Mouse (Mus musculus) lung, adult 2 months (tissue): ENCODE measurements around the gene Hpdl. TPM values are rescaled to one million over a fixed set of nuclear protein-coding genes. Genes with fewer than 3 reads are reported as not detected.
A peak's percentile ranks its signal among the peaks of the same experiment; 100 is the strongest.

Source experiments
- DNase-seq: peaks from one replicate; pipeline ENCODE4 v3.0.0; 2022
- H3K4me1 ChIP-seq: fragments of 200-500 bp; 2 replicates; pipeline ENCODE4 v1.6.1; 2011; ENCODE audit warnings: low read length; ENCODE audit not compliant: control insufficient read depth, insufficient read depth
- H3K4me3 ChIP-seq: fragments of 200-500 bp; replicated peaks from 2 replicates; pipeline ENCODE3; 2011; ENCODE audit warnings: low read depth, mild to moderate bottlenecking, control low read depth, low read length; ENCODE audit errors: extremely low read depth
- CTCF ChIP-seq: fragments of 200-500 bp; IDR thresholded peaks from 2 replicates; pipeline ENCODE4 v1.5.1; 2011; ENCODE audit warnings: mild to moderate bottlenecking, low read length, control low read depth; ENCODE audit not compliant: insufficient read depth
- POLR2A ChIP-seq: fragments of 200-500 bp; IDR thresholded peaks from 2 replicates; pipeline ENCODE4 v1.6.1; 2011; ENCODE audit warnings: low read depth, mild to moderate bottlenecking, control low read depth, low read length, borderline replicate concordance; ENCODE audit errors: extremely low read depth
- WGBS: fragments of 180-500 bp; shearing (Covaris S2); methylation state at CpG from one replicate; pipeline ENCODE4 v1.1.7; 2018; 5-methylcytosine and 5-hydroxymethylcytosine counted together
- polyA plus RNA-seq: library from polyadenylated mRNA; depleted of rRNA; stranded (reverse); fragments of >200 nt; gene quantifications from 2 replicates; pipeline ENCODE4 v1.2.3, GENCODE M21; 2012

The Hpdl gene
- polyA plus RNA-seq, 1 experiment, result 0.69 TPM

GRCm38 (mm10) chr4:116807197-116808129 is 14.0 kb downstream of the Hpdl start, which contains the start of the genes Toe1 and Mutyh:
Gene Toe1, minus strand, starts transcription at chr4:116807640.
Gene Mutyh, plus strand, starts transcription at chr4:116807723.
- under 1% methylated on average over 58 of the region's 58 CpGs for WGBS
- Histone ChIP-seq H3K4me1 (no peaks in the 10 kb centered on the region), H3K4me3 (peak within 1 kb of the TSS; percentile 98)
- TF ChIP-seq CTCF (no peak), POLR2A (peak; percentile 90)
- DNase-seq, result peak; percentile 87

- no peak for DNase-seq
- H3K4me3 ChIP-seq, result no peak overlapping the region
- peaks cover 3% of the 10 kb centered on the region for H3K4me1 ChIP-seq
- peak; percentile 17; the same call in 1 of the 2 replicates for TF ChIP-seq CTCF
- no peak for TF ChIP-seq POLR2A
- 36% methylated on average over 5 of the region's 5 CpGs for WGBS
Observed at GRCm38 (mm10) chr4:116799901-116800300, 21.6 kb downstream of the Hpdl start.

- WGBS, result 38% methylated on average over 1 of the region's 1 CpGs
- Histone ChIP-seq H3K4me3 (no peak overlapping the region), H3K4me1 (peaks cover 3% of the 10 kb centered on the region)
- no peak for DNase-seq
- TF ChIP-seq CTCF (no peak), POLR2A (no peak)
Observed at GRCm38 (mm10) chr4:116796442-116797110, 24.9 kb downstream of the Hpdl start.

GRCm38 (mm10) chr4:116794273-116794672 is 27.2 kb downstream of the Hpdl start:
- Histone ChIP-seq H3K4me3 (no peak overlapping the region), H3K4me1 (peaks cover 3% of the 10 kb centered on the region)
- WGBS, result 70% methylated on average over 2 of the region's 2 CpGs
- DNase-seq, result no peak
- TF ChIP-seq POLR2A (no peak), CTCF (no peak)

DNA sequence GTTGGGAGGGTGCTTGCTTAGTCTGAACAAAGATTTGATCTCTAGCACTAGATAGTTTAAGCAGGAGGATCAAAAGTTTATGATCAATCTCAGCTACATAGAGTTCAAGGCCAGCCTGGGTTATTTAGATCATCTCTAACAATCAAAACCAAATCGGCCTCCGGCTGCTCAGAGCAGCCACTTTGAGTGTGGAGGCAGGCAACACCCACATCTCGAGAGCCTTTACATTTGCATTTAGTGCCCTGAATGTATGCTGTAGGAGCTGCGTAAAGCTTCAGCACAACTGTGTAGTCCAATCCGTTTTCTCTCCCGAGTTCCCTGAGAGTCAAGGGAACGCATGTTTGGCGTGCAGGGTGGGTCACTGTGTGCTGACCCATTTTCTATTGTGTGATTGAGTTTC is 29.1 kb downstream of the Hpdl start:
- WGBS, result 84% methylated on average over 8 of the region's 8 CpGs

GRCm38 (mm10) chr4:116788956-116789355 is 32.6 kb downstream of the Hpdl start:
- TF ChIP-seq POLR2A (no peak), CTCF (peak; percentile 28; the same call in 1 of the 2 replicates)
- 9% methylated on average over 3 of the region's 3 CpGs for WGBS
- Histone ChIP-seq H3K4me1 (no peaks in the 10 kb centered on the region), H3K4me3 (no peak overlapping the region)
- DNase-seq, result peak; percentile 53

More for the DNA sequence above, 29.1 kb downstream of the Hpdl start:
- TF ChIP-seq POLR2A, result no peak
- no peak for TF ChIP-seq CTCF
- DNase-seq, result no peak
- H3K4me3 ChIP-seq, result no peak overlapping the region
- H3K4me1 ChIP-seq, result peaks cover 3% of the 10 kb centered on the region

DNA sequence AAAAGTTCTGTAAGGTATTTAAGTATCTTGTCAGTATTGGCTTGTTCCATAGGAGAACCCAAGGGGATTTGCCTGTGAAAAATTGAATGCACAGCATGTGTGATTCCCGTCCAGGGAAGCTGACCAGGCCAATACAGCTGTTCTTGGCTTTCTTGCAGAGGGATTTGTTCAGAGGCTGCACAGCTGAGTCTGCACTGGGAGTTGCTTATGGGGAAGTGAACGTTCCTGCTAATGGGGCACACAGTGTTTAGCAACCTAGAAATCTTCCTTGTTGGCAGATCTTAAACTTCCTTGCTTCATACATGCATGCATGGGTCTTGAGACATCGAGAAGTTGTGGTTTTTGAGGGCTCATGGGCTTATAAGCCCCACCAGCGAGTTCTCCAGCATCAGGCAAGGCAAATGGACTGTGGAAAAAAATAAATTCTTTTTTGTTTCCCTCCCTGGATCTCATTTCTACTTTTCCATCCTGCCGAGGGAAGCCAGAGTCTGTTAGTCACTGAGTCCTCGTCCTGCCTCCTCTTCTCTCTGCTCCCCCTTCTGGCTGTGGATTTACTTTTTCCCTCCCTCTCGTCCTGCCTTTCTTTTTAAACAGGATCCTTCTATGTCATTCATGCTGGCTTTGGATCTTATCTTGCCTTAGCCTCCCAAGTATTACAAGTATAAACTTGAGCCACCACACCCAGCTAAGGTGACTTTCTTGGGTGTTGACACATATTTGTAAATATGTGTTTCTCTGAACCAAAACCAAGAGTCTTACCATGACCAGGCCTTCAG is 33.3 kb downstream of the Hpdl start:
- DNase-seq, result no peak
- WGBS, result 31% methylated on average over 7 of the region's 7 CpGs
- TF ChIP-seq POLR2A (no peak), CTCF (no peak)
- Histone ChIP-seq H3K4me1 (no peaks in the 10 kb centered on the region), H3K4me3 (no peak overlapping the region)

- 100% methylated on average over 1 of the region's 1 CpGs for WGBS
- TF ChIP-seq POLR2A (no peak), CTCF (0 out of 2 replicates have a peak, but pooled peaks have one; percentile 8)
- H3K4me3 ChIP-seq, result no peak overlapping the region
- DNase-seq, result no peak
- H3K4me1 ChIP-seq, result no peaks in the 10 kb centered on the region
Observed at GRCm38 (mm10) chr4:116786587-116786986, 34.9 kb downstream of the Hpdl start.

GRCm38 (mm10) chr4:116782171-116782570 is 39.3 kb downstream of the Hpdl start:
- WGBS, result 52% methylated on average over 8 of the region's 8 CpGs
- TF ChIP-seq CTCF (no peak), POLR2A (no peak)
- DNase-seq, result no peak
- no peak overlapping the region for H3K4me3 ChIP-seq
- H3K4me1 ChIP-seq, result no peaks in the 10 kb centered on the region
